Mouse (Mus musculus): ENCODE measurements at regions not wholly inside any gene's neighbourhood (a gene's known extent, or its start where the extent isn't known, plus 50 kb on each side); places are given as distances from the start of the nearest gene placed in this dataset.

GRCm38 (mm10) chr1:119256097-119256473 is 166.0 kb downstream of the Inhbb start:
- Histone ChIP-seq H3K4me1 (ENCODE audit: insufficient read depth, low read length) (no peaks in the 10 kb centered on the region), H3K27me3 (ENCODE audit: insufficient read depth, low read length) (no peaks in the 10 kb centered on the region), H3K9ac (replicated peaks; ENCODE audit: low read length, poor library complexity, severe bottlenecking) (no peak overlapping the region), H3K36me3 (ENCODE audit: insufficient read depth, low read length) (no peaks in the 10 kb centered on the region), H3K4me2 (ENCODE audit: low read depth, low read length, poor library complexity, severe bottlenecking) (no peak overlapping the region), H3K4me3 (ENCODE audit: low read depth, low read length) (no peak overlapping the region), H3K9me3 (ENCODE audit: low read length) (no peaks in the 10 kb centered on the region), H3K27ac (ENCODE audit: low read depth, low read length) (no peak overlapping the region)
- WGBS = 45% methylated on average over 5 of the region's 5 CpGs
- DNase-seq (ENCODE audit: low spot score) (peak; percentile 30), ATAC-seq (ENCODE audit: low FRiP score) (peak; percentile 31; the same call in 1 of the 2 replicates)
- peak; percentile 46 for TF ChIP-seq CTCF (IDR thresholded peaks at IDR 0.05)

DNA sequence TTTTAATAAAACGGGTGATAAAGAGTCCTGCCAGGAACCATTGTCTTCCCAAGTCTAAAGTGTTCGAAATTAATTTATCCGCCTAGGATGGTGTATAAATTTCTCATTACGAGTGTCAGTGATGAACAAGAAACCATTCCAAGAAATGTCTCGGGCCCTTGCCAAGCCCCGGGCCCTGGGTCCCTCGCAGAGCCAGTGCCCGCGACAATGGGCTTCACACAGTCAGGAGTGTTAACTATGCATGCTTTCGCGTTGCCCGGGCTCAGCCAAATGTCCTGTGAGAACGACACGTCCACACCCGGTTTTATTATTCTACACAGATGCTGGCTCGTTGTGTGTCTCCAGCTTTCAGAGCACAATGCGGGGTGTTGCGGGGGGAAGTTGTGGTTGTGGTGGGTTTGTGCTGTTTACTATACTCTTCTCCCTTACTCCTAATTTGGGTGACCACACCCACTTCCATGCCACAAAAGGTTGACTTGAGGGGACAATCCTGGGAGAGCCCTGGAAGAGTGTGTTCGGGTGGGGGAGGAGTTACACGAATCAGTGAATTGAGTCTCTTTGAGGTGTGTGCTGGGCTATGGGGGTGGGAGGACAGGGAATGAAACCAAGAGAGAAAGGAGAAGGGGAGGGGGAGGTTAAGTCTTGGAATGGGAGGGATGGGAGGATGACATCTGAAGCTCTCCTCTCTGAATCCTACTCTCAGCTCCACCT is 166.5 kb downstream of the Inhbb start:
- H3K4me3 ChIP-seq (ENCODE audit: low read depth, low read length) = no peak overlapping the region
- H3K9ac ChIP-seq (replicated peaks; ENCODE audit: low read length, poor library complexity, severe bottlenecking) = no peak overlapping the region
- 41% methylated on average over 20 of the region's 20 CpGs for WGBS
- no peaks in the 10 kb centered on the region for H3K9me3 ChIP-seq (ENCODE audit: low read length)
- H3K27ac ChIP-seq (ENCODE audit: low read depth, low read length) = no peak overlapping the region
- H3K36me3 ChIP-seq (ENCODE audit: insufficient read depth, low read length) = no peaks in the 10 kb centered on the region
- no peak for TF ChIP-seq CTCF (IDR thresholded peaks at IDR 0.05)
- H3K4me1 ChIP-seq (ENCODE audit: insufficient read depth, low read length) = no peaks in the 10 kb centered on the region
- no peak overlapping the region for H3K4me2 ChIP-seq (ENCODE audit: low read depth, low read length, poor library complexity, severe bottlenecking)
- ATAC-seq (ENCODE audit: low FRiP score) (peak; percentile 67), DNase-seq (ENCODE audit: low spot score) (peak; percentile 84)
- H3K27me3 ChIP-seq (ENCODE audit: insufficient read depth, low read length) = no peaks in the 10 kb centered on the region

- TF ChIP-seq CTCF (IDR thresholded peaks at IDR 0.05) = no peak
- Histone ChIP-seq H3K9me3 (ENCODE audit: low read length) (no peaks in the 10 kb centered on the region), H3K4me2 (ENCODE audit: low read depth, low read length, poor library complexity, severe bottlenecking) (no peak overlapping the region), H3K27me3 (ENCODE audit: insufficient read depth, low read length) (no peaks in the 10 kb centered on the region), H3K36me3 (ENCODE audit: insufficient read depth, low read length) (no peaks in the 10 kb centered on the region), H3K4me3 (ENCODE audit: low read depth, low read length) (no peak overlapping the region), H3K9ac (replicated peaks; ENCODE audit: low read length, poor library complexity, severe bottlenecking) (no peak overlapping the region), H3K27ac (ENCODE audit: low read depth, low read length) (no peak overlapping the region), H3K4me1 (ENCODE audit: insufficient read depth, low read length) (no peaks in the 10 kb centered on the region)
- WGBS = 48% methylated on average over 5 of the region's 5 CpGs
- ATAC-seq (ENCODE audit: low FRiP score) (no peak), DNase-seq (ENCODE audit: low spot score) (no peak)
Observed at GRCm38 (mm10) chr1:119254928-119255327, 167.1 kb downstream of the Inhbb start.

GRCm38 (mm10) chr1:119253371-119253851 is 168.6 kb downstream of the Inhbb start:
- no peak overlapping the region for H3K4me3 ChIP-seq (ENCODE audit: low read depth, low read length)
- no peak overlapping the region for H3K27ac ChIP-seq (ENCODE audit: low read depth, low read length)
- no peak overlapping the region for H3K4me2 ChIP-seq (ENCODE audit: low read depth, low read length, poor library complexity, severe bottlenecking)
- H3K27me3 ChIP-seq (ENCODE audit: insufficient read depth, low read length) = no peaks in the 10 kb centered on the region
- no peak for TF ChIP-seq CTCF (IDR thresholded peaks at IDR 0.05)
- no peak for DNase-seq (ENCODE audit: low spot score)
- 77% methylated on average over 7 of the region's 7 CpGs for WGBS
- no peaks in the 10 kb centered on the region for H3K36me3 ChIP-seq (ENCODE audit: insufficient read depth, low read length)
- ATAC-seq (ENCODE audit: low FRiP score) = no peak
- H3K9ac ChIP-seq (replicated peaks; ENCODE audit: low read length, poor library complexity, severe bottlenecking) = no peak overlapping the region
- no peaks in the 10 kb centered on the region for H3K4me1 ChIP-seq (ENCODE audit: insufficient read depth, low read length)
- no peaks in the 10 kb centered on the region for H3K9me3 ChIP-seq (ENCODE audit: low read length)

DNA sequence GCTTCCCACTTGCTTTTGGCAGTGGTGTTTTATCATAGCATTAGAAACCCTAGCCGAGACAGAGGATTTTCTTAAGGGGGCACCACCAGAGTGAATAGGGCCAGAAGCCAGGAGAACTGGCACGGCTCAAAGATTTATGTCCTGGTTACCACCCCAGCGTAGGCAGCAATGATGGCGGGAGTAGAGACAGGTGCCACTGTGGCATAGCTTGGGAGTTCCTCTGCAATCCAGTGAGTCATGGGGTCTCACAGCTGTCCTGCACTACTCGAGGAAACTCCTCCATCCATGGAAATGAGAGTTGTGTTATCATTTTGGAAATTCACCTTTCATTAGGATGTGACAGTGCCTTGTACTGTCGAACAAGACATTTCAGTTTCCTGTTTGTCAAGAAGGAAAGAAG is 169.6 kb downstream of the Inhbb start:
- H3K4me1 ChIP-seq (ENCODE audit: insufficient read depth, low read length) = no peaks in the 10 kb centered on the region
- H3K9ac ChIP-seq (replicated peaks; ENCODE audit: low read length, poor library complexity, severe bottlenecking) = no peak overlapping the region
- H3K9me3 ChIP-seq (ENCODE audit: low read length) = no peaks in the 10 kb centered on the region
- no peak for TF ChIP-seq CTCF (IDR thresholded peaks at IDR 0.05)
- DNase-seq (ENCODE audit: low spot score) = no peak
- WGBS = 89% methylated on average over 6 of the region's 6 CpGs
- no peak for ATAC-seq (ENCODE audit: low FRiP score)
- no peaks in the 10 kb centered on the region for H3K36me3 ChIP-seq (ENCODE audit: insufficient read depth, low read length)
- H3K27ac ChIP-seq (ENCODE audit: low read depth, low read length) = no peak overlapping the region
- no peak overlapping the region for H3K4me3 ChIP-seq (ENCODE audit: low read depth, low read length)
- H3K4me2 ChIP-seq (ENCODE audit: low read depth, low read length, poor library complexity, severe bottlenecking) = no peak overlapping the region
- H3K27me3 ChIP-seq (ENCODE audit: insufficient read depth, low read length) = no peaks in the 10 kb centered on the region

- no peak overlapping the region for H3K4me3 ChIP-seq (ENCODE audit: low read depth, low read length)
- TF ChIP-seq CTCF (IDR thresholded peaks at IDR 0.05) = no peak
- no peak overlapping the region for H3K9ac ChIP-seq (replicated peaks; ENCODE audit: low read length, poor library complexity, severe bottlenecking)
- H3K27me3 ChIP-seq (ENCODE audit: insufficient read depth, low read length) = no peaks in the 10 kb centered on the region
- no peak overlapping the region for H3K27ac ChIP-seq (ENCODE audit: low read depth, low read length)
- no peaks in the 10 kb centered on the region for H3K4me1 ChIP-seq (ENCODE audit: insufficient read depth, low read length)
- WGBS = 98% methylated on average over 5 of the region's 5 CpGs
- no peaks in the 10 kb centered on the region for H3K36me3 ChIP-seq (ENCODE audit: insufficient read depth, low read length)
- ATAC-seq (ENCODE audit: low FRiP score) = no peak
- DNase-seq (ENCODE audit: low spot score) = no peak
- H3K4me2 ChIP-seq (ENCODE audit: low read depth, low read length, poor library complexity, severe bottlenecking) = no peak overlapping the region
- H3K9me3 ChIP-seq (ENCODE audit: low read length) = no peaks in the 10 kb centered on the region
Observed at GRCm38 (mm10) chr1:119251741-119252140, 170.3 kb downstream of the Inhbb start.

Data from midbrain, postnatal 0 days (tissue).